Mouse (Mus musculus) forebrain, embryonic 11.5 days (tissue): ENCODE data around the gene Megf6. TPM values are rescaled to one million over a fixed set of nuclear protein-coding genes. Genes with fewer than 3 reads are reported as not detected.
A peak's percentile ranks its signal among the peaks of the same experiment; 100 is the strongest.

Experiments
- ATAC-seq: fragments of 200-750 bp; cut with Nextera tagmentation; replicated peaks from 2 replicates; pipeline ENCODE4 v1.8.0; 2017; ENCODE audit warnings: moderate TSS enrichment; ENCODE audit not compliant: low FRiP score
- DNase-seq: peaks from one replicate; pipeline ENCODE4 v3.0.0-alpha.2; 2017; ENCODE audit warnings: low spot score
- H3K27ac ChIP-seq: fragments of 300-500 bp; sonication (generic); 2 replicates; pipeline ENCODE4 v1.5.1; 2014; ENCODE audit warnings: low read depth, low read length
- H3K27me3 ChIP-seq: fragments of 300-500 bp; sonication (generic); 2 replicates; pipeline ENCODE4 v1.6.1; 2014; ENCODE audit warnings: mild to moderate bottlenecking, low read length, mixed read lengths; ENCODE audit not compliant: control insufficient read depth, insufficient read depth
- H3K36me3 ChIP-seq: fragments of 300-500 bp; sonication (generic); 2 replicates; pipeline ENCODE4 v1.6.1; 2014; ENCODE audit warnings: mild to moderate bottlenecking, low read length, moderate library complexity, mixed read lengths; ENCODE audit not compliant: control insufficient read depth, insufficient read depth
- H3K4me1 ChIP-seq: fragments of 300-500 bp; sonication (generic); replicated peaks from 2 replicates; pipeline ENCODE4 v1.6.1; 2014; ENCODE audit warnings: low read length, mixed read lengths; ENCODE audit not compliant: control insufficient read depth, insufficient read depth
- H3K4me2 ChIP-seq: fragments of 300-500 bp; sonication (generic); 2 replicates; pipeline ENCODE4 v1.6.1; 2014; ENCODE audit warnings: low read depth, mild to moderate bottlenecking, low read length, moderate library complexity, mixed read lengths; ENCODE audit not compliant: severe bottlenecking
- H3K4me3 ChIP-seq: fragments of 300-500 bp; sonication (generic); 2 replicates; pipeline ENCODE4 v1.5.1; 2014; ENCODE audit warnings: low read depth, low read length
- H3K9ac ChIP-seq: fragments of 300-500 bp; sonication (generic); 2 replicates; pipeline ENCODE4 v1.6.1; 2014; ENCODE audit warnings: low read length
- H3K9me3 ChIP-seq: fragments of 300-500 bp; sonication (generic); 2 replicates; pipeline ENCODE4 v1.6.1; 2016; ENCODE audit warnings: low read length, mixed read lengths; ENCODE audit not compliant: control insufficient read depth
- WGBS: fragments of 180-500 bp; shearing (Covaris S2); extraction: QIAGEN DNeasy Blood & Tissue Kit; methylation state at CpG from one replicate; pipeline ENCODE4 v1.1.7; 2014; 5-methylcytosine and 5-hydroxymethylcytosine counted together
- polyA plus RNA-seq: library from polyadenylated mRNA; unstranded; fragments of >200 nt; fragmentation: Nextera tagmentation; extraction: Ambion mirVana; gene quantifications from 2 replicates; pipeline ENCODE4 v1.2.1, GENCODE M21; 2014

Gene Megf6
- polyA plus RNA-seq, 1 experiment from 2014 or later: 23.9 TPM

- Histone ChIP-seq H3K4me3 (no peak overlapping the region), H3K27me3 (no peaks in the 10 kb centered on the region), H3K4me2 (no peak overlapping the region), H3K27ac (no peak overlapping the region), H3K9me3 (no peaks in the 10 kb centered on the region), H3K9ac (no peak overlapping the region), H3K36me3 (no peaks in the 10 kb centered on the region; the same call in 1 of the 2 replicates), H3K4me1 (no peaks in the 10 kb centered on the region)
- no peak for DNase-seq
- ATAC-seq: no peak
- 80% methylated on average over 8 of the region's 8 CpGs for WGBS
These were observed 18.4 kb downstream of the Megf6 start for GRCm38 (mm10) chr4:154188948-154189347.

- Histone ChIP-seq H3K36me3 (no peaks in the 10 kb centered on the region), H3K4me1 (peaks cover 13% of the 10 kb centered on the region), H3K27me3 (no peaks in the 10 kb centered on the region), H3K9ac (peak overlapping the region; percentile 1; the same call in 1 of the 2 replicates), H3K27ac (no peak overlapping the region), H3K9me3 (no peaks in the 10 kb centered on the region), H3K4me2 (no peak overlapping the region), H3K4me3 (no peak overlapping the region)
- no peak for ATAC-seq
- WGBS: 43% methylated on average over 6 of the region's 6 CpGs
- no peak for DNase-seq
These were observed 27.4 kb downstream of the Megf6 start for GRCm38 (mm10) chr4:154197961-154198360.

DNA sequence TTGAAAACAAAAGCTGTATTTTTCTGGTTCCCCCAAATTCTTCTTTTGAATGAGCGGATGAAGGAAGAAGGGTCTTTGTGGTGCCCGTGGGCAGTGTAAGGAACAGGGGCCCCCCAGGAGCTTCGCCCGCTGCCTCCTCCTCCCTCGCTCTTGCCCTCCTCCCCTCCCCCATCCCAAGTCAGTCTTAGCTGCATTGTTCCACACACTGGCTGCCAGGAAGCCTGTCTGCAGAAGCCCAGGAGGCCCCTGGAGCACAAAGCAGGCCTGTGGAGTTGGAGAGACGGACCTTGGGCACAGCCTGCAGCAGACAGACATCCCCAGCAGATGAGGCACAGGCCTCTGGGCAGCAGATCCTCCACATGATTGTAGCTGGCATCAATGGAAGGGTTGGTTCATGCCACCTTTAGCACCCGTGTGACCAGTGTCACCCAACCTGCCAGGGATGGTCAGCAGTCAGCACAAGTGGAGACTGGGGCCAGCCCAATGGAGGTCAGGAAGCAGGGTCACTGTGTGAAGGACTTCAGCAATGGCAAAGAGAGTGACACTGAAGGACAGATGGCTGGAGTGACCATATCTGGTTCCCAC lies 27.9 kb downstream of the Megf6 start:
- DNase-seq (peak; percentile 64), ATAC-seq (peak; percentile 53; the same call in 1 of the 2 replicates)
- Histone ChIP-seq H3K4me2 (peak overlapping the region; percentile 6; the same call in 1 of the 2 replicates), H3K9ac (peak overlapping the region; percentile 1; the same call in 1 of the 2 replicates), H3K9me3 (no peaks in the 10 kb centered on the region), H3K36me3 (no peaks in the 10 kb centered on the region), H3K4me3 (no peak overlapping the region), H3K27ac (peak overlapping the region; percentile 1; the same call in 1 of the 2 replicates), H3K27me3 (no peaks in the 10 kb centered on the region), H3K4me1 (peaks cover 13% of the 10 kb centered on the region)
- WGBS: 13% methylated on average over 7 of the region's 7 CpGs

DNA sequence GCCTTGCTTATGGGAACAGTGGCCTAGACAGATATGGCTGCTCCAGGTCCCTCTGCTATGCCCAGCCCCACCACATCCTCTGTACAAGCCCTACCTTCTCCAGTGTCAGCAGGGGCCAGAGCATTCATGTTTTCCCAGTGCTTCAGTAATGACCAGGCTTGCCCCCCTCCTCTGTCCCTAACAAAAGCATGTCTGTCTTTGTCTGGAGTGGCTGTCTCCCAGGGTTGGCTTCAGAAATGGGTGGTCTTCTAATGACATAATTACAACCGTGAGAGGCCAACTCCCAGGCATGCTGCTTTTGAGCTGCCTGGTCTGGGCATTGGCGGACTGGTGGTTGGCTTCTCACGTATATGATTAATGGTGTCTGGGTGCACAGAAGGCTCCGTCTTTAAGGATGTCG lies 31.0 kb downstream of the Megf6 start:
- H3K27me3 ChIP-seq: no peaks in the 10 kb centered on the region
- no peaks in the 10 kb centered on the region for H3K9me3 ChIP-seq
- no peak overlapping the region for H3K4me3 ChIP-seq
- WGBS: 71% methylated on average over 5 of the region's 5 CpGs
- no peak for ATAC-seq
- H3K4me2 ChIP-seq: no peak overlapping the region
- H3K9ac ChIP-seq: no peak overlapping the region
- no peak overlapping the region for H3K27ac ChIP-seq
- H3K36me3 ChIP-seq: no peaks in the 10 kb centered on the region
- no peak for DNase-seq
- H3K4me1 ChIP-seq: peaks cover 13% of the 10 kb centered on the region

DNA sequence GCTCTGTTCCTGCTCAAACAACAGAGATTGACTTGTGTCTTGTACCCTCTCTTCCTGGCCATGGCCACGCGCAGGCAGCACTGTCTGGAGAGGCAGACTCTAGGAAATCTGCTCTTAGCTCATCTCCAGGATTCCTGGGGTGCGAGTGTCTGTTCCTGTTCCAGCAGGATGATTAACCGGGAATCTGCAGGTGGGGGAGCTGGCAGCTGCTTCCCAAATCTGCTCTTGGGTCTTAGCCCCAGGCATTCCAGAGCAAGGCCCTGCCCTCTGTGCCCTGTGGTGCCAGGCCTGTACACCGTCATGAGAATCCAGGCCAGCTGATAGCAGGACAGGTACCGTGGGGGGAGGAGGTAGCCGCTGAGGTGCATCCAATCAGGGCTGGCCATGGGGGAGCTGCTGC lies 34.0 kb downstream of the Megf6 start:
- ATAC-seq: no peak
- Histone ChIP-seq H3K4me1 (0 out of 2 replicates have a peak, but pooled peaks cover 2% of the 10 kb centered on the region), H3K9ac (no peak overlapping the region), H3K4me3 (no peak overlapping the region), H3K27me3 (no peaks in the 10 kb centered on the region), H3K4me2 (no peak overlapping the region), H3K36me3 (no peaks in the 10 kb centered on the region), H3K27ac (no peak overlapping the region), H3K9me3 (no peaks in the 10 kb centered on the region)
- DNase-seq: no peak
- WGBS: 75% methylated on average over 7 of the region's 7 CpGs

DNA sequence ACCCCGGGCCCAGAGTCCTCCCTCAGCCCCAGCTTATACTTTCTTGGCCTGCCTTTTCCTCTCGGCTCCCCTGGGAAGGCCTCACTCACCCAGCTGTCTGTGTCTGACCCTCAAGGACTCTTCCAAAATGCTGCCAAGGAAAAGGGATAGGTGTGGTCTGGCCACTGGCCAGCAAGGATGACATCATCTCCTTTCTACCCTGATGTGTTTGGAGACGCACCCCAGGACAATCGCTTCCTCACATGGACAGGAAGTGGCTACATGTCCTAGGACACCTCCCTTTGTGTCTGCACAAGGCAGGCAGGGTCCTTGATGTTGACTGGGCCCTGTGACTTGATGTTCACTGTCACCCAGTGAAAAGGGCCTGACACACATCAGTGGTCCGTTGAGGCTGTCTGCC lies 34.9 kb downstream of the Megf6 start:
- 87% methylated on average over 5 of the region's 5 CpGs for WGBS
- H3K9ac ChIP-seq: no peak overlapping the region
- no peaks in the 10 kb centered on the region for H3K9me3 ChIP-seq
- DNase-seq (no peak), ATAC-seq (no peak)
- H3K27me3 ChIP-seq: no peaks in the 10 kb centered on the region
- no peak overlapping the region for H3K4me3 ChIP-seq
- H3K4me2 ChIP-seq: no peak overlapping the region
- no peak overlapping the region for H3K27ac ChIP-seq
- H3K36me3 ChIP-seq: no peaks in the 10 kb centered on the region
- H3K4me1 ChIP-seq: 0 out of 2 replicates have a peak, but pooled peaks cover 2% of the 10 kb centered on the region

- H3K27ac ChIP-seq: no peak overlapping the region
- no peaks in the 10 kb centered on the region for H3K9me3 ChIP-seq
- WGBS: 15% methylated on average over 5 of the region's 5 CpGs
- DNase-seq (peak; percentile 84), ATAC-seq (0 out of 2 replicates have a peak, but pooled peaks have one; percentile 39)
- H3K36me3 ChIP-seq: no peaks in the 10 kb centered on the region
- no peaks in the 10 kb centered on the region for H3K4me1 ChIP-seq
- H3K4me2 ChIP-seq: no peak overlapping the region
- no peaks in the 10 kb centered on the region for H3K27me3 ChIP-seq
- H3K4me3 ChIP-seq: no peak overlapping the region
- H3K9ac ChIP-seq: no peak overlapping the region
These were observed 36.7 kb downstream of the Megf6 start for GRCm38 (mm10) chr4:154207261-154207660.

DNA sequence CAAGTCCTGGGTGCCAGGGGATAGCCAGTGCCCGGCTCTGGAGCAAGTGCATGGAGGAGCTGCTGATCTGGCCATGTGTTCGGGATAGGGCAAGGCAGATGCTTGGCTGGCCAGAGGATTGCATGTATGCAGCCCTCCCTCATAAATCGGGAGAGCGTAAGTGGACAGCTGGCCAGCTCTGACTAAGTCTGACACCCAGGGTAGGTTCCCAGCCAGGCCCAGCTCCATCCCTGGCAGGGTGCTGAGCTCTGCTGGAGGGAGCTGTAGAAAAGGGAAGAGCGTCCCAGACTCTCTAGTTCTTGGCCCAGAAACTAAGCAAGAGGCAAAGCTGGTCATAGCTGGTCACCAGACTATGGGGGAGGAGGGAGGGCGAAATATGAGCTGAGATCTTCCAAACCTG lies 38.5 kb downstream of the Megf6 start:
- Histone ChIP-seq H3K9ac (no peak overlapping the region), H3K9me3 (no peaks in the 10 kb centered on the region), H3K36me3 (no peaks in the 10 kb centered on the region), H3K27me3 (no peaks in the 10 kb centered on the region), H3K27ac (no peak overlapping the region), H3K4me1 (no peaks in the 10 kb centered on the region), H3K4me3 (no peak overlapping the region), H3K4me2 (no peak overlapping the region)
- ATAC-seq: no peak
- WGBS: 73% methylated on average over 6 of the region's 6 CpGs
- no peak for DNase-seq

- H3K36me3 ChIP-seq: no peaks in the 10 kb centered on the region
- WGBS: 14% methylated on average over 3 of the region's 3 CpGs
- no peak overlapping the region for H3K9ac ChIP-seq
- no peaks in the 10 kb centered on the region for H3K9me3 ChIP-seq
- no peak overlapping the region for H3K4me2 ChIP-seq
- H3K27ac ChIP-seq: no peak overlapping the region
- ATAC-seq (no peak), DNase-seq (no peak)
- no peaks in the 10 kb centered on the region for H3K4me1 ChIP-seq
- no peaks in the 10 kb centered on the region for H3K27me3 ChIP-seq
- H3K4me3 ChIP-seq: no peak overlapping the region
These were observed 39.3 kb downstream of the Megf6 start for GRCm38 (mm10) chr4:154209825-154210224.
